Mouse (Mus musculus): ENCODE results near the gene Defb20.
"Not testable (repeated sequence)": the region's sequence is repeated elsewhere in the genome, so short reads cannot be mapped to it uniquely, and the experiment has no call there.

The Defb20 gene

GRCm38 (mm10) chr2:152476763-152477162, at the start of gene Defb20:
TSS of gene Defb20 (plus strand) at chr2:152477063.
- in situ Hi-C loops (cut with MboI, MseI) = no loop called here

DNA sequence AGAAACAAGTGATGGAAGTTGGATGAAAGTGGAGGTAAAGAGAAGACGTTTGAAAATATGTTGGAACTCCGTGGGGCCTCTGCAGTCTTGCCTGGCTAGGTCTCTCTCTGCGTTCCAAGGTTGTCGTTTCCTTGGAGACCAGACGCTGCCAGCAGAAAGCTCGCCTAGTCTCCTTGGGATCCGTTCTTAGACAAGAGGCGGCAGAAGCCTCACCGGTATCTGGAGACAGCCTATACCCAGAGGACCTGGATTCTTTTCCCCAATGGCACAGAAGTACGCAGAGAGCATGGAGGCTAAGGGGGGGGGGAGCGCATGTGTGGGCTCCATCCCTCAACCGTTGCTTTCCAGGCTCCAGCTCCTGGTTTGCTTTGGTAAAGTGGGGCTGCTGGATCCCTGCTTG, 49.4 kb upstream of the Defb20 start:
- in situ Hi-C loops (cut with MboI, MseI) = no loop called here

DNA sequence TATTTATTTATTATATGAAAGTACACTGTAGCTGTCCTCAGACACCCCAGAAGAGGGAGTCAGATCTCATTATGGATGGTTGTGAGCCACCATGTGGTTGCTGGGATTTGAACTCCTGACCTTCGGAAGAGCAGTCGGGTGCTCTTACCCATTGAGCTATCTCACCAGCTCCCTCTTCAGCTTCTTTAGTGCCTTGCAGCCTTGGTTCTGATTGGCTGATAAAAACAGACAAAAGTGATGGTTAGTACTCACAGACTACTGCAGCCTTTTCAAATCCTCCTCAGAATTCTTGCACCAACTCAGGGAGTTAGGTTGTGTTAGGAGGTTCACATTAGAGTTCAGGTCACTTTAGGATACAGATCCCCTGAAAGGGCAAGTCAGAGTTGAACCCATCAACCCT, 48.4 kb upstream of the Defb20 start:
- in situ Hi-C loops (cut with MboI, MseI) = not testable (repeated sequence)

- in situ Hi-C loops (cut with MboI, MseI) = no loop called here
Observed at GRCm38 (mm10) chr2:152436405-152436901, 40.4 kb upstream of the Defb20 start.

- in situ Hi-C loops (cut with MboI, MseI) = no loop called here
Observed at GRCm38 (mm10) chr2:152436983-152437860, 39.6 kb upstream of the Defb20 start.

- in situ Hi-C loops (cut with MboI, MseI) = no loop called here
Observed at GRCm38 (mm10) chr2:152438963-152439362, 37.9 kb upstream of the Defb20 start.

DNA sequence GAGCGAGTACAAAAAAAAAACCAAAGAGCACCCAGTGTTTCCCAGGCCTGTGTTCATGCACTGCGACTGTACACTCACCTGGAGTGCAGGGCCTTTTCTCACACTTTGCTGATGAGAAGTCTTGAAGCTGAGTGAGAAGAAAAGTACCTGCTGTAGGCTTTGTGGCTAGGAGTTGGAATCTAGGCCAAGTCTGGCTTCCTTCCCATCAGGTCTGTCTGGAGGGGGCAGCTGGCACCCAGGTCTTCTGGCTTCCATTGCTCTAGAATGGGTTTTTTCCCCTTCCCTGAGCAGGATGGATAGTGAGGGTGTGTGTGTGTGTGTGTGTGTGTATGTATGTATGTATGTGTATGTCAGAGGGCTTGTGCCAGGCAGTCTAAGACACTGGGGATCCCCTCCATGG, 37.0 kb upstream of the Defb20 start:
- in situ Hi-C loops (cut with MboI, MseI) = no loop called here

DNA sequence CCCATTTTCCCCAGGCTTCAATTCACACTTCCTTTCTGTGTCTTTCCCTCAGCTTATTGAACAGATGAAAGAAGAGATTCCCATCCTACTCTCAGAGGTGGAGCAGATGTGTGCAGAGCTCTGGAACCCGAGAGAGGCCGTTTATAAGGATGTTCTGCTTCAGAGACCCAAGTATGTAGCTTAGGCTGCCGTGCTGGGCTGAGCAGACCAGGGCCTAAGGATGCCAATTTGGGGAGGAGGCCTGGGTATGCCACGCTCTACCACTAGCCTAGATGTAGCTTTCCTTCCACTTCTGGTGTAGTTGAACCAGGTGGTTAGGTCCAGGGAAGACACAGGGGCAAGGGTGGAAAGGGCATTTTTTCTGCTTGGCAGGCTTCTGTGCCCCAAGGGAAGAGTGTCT, 34.5 kb upstream of the Defb20 start:
- in situ Hi-C loops (cut with MboI, MseI) = no loop called here

DNA sequence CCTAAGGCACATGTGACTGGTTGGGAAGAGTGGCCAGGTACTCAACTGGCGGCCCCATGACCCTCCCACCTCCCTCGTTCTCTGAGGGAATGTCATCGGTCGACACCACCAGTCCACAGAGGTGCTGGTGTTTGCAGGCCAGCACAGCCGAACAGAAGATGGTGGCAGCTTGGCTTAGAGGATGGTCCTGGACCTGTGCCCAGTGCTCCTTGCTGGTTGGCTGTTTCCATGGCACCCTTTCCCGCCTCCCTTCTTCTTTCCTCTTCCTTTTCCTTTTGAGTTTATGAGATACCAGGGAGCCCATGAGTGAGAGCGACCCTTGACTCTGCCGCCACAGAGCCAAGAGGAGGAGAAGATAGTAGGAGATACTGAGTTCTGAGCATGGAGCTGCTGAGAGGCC, 33.6 kb upstream of the Defb20 start:
- in situ Hi-C loops (cut with MboI, MseI) = no loop called here

DNA sequence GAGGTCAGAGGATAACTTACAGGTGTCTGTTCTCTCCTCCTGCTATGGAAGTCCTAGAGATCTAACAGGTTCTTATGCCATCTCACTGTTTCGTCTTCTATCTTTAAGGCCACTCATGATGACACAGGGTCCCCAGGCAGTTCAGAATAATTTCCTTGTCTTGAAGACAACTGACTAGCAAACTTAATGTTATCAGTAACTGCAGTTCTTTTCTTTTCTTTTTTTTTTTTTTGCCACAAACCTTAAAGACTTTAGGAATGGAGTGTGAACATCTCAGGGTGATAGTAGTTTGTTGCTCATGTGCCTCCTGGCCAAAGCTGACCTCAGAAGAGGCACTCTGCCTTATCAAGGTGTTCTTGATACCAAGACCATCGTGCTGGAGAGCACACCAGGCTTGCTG, 30.2 kb upstream of the Defb20 start:
- in situ Hi-C loops (cut with MboI, MseI) = no loop called here

DNA sequence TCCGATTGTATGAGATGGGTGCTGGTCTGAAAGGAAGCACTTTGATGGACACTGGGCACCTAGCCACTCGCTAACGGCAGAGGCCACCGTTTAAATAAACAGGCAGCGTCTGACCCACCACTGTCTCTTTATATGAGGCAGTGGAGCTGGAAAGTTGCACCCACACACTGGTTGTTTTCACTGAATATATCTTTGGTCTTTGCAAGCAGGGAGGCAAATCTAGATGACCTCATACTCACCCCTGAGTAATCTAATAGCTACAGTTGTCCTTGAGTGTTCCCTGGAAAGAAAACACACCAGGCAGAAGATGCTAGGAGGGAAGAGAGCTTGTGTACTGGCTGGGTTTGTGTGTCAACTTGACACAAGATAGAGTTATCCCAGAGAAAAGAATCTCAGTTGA, 29.4 kb upstream of the Defb20 start:
- in situ Hi-C loops (cut with MboI, MseI) = no loop called here

GRCm38 (mm10) chr2:152450241-152450640, 26.6 kb upstream of the Defb20 start:
- in situ Hi-C loops (cut with MboI, MseI) = no loop called here

- in situ Hi-C loops (cut with MboI, MseI) = no loop called here
Observed at GRCm38 (mm10) chr2:152452101-152452781, 24.6 kb upstream of the Defb20 start.

DNA sequence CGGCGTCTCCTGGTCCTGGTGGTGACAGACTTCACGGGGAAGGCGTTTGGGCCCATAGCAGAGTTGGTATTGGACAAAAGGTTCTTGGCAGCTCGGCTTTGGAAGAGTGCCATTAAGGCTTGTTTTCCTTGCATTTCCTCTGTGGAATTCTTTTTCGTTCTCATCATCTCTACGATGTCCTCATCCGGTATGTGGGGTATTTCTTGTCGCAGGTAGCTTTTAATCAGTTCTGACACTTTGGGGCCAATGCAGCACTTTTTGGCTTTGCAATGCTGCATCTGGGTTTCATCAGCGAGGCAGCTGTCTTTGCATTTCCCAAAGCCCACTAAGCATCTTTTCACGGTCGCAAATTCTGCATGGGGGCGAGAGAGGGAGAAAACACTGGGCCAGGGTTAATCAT, 17.6 kb upstream of the Defb20 start:
- in situ Hi-C loops (cut with MboI, MseI) = no loop called here

- in situ Hi-C loops (cut with MboI, MseI) = no loop called here
Observed at GRCm38 (mm10) chr2:152464570-152465150, 12.2 kb upstream of the Defb20 start, which contains the start of gene Defb23. TSS of gene Defb23 (minus strand) at chr2:152464620.

GRCm38 (mm10) chr2:152470973-152471372, 5.9 kb upstream of the Defb20 start:
- in situ Hi-C loops (cut with MboI, MseI) = no loop called here

GRCm38 (mm10) chr2:152472434-152472833, 4.4 kb upstream of the Defb20 start:
- in situ Hi-C loops (cut with MboI, MseI) = no loop called here

- in situ Hi-C loops (cut with MboI, MseI) = no loop called here
Observed at GRCm38 (mm10) chr2:152480881-152481280, 4.0 kb downstream of the Defb20 start.

DNA sequence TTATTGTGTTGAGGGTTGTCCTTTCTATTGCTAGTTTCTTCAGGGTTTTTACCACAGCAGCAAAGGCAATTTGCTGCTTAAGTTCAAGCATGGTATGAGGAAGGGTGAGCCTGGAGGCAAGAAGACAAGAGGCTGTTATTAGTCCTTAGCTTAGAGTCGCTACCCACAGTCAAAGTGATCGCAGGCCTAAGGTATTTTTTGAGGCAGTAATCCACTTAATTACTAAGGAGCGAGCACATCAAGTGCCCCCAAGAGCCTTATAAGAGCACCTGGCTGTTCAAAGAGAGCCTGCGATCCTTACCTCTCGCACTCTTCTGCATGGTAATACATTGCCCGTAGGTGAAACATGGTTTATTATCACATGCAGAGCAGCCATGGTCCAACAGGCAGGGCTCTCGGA, 4.9 kb downstream of the Defb20 start:
- in situ Hi-C loops (cut with MboI, MseI) = no loop called here

DNA sequence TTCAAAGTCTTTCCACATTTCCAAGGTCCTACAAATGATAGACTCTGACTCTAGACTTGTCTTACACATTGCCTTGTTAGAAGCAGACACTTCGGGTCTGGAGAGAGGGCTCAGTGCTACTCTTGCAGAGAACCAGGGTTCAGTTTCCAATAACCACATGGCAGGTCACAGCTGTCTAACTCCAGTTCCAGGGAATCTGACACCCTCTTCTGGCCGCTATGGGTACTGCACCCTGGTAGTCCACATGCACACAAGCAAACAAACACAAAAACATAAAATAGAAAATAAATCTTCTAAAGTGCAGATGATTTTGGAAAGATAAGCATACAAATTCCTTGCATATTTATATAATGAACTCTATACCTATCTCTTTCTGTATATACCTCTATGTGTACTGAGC, 10.2 kb downstream of the Defb20 start:
- in situ Hi-C loops (cut with MboI, MseI) = no loop called here

GRCm38 (mm10) chr2:152490038-152490437, 13.2 kb downstream of the Defb20 start, which contains the start of gene Defb22:
TSS of gene Defb22 (minus strand) at chr2:152490138.
- in situ Hi-C loops (cut with MboI, MseI) = no loop called here

GRCm38 (mm10) chr2:152493151-152493550, 16.3 kb downstream of the Defb20 start:
- in situ Hi-C loops (cut with MboI, MseI) = no loop called here
